Mouse (Mus musculus) ES-E14 (cell line): ENCODE results near the gene Gm5089. TPM values are rescaled to one million over a fixed set of nuclear protein-coding genes. Genes with fewer than 3 reads are reported as not detected.
A peak's percentile ranks its signal among the peaks of the same experiment; 100 is the strongest.

Experiments
- DNase-seq: peaks from one replicate; pipeline ENCODE4 v3.0.0-alpha.2; 2013; ENCODE audit warnings: low read depth, low spot score
- H3K27ac ChIP-seq: 2 replicates; pipeline ENCODE4 v1.5.1; 2012; ENCODE audit warnings: low read depth, mild to moderate bottlenecking, low read length, moderate library complexity, mixed read lengths; ENCODE audit not compliant: poor library complexity, insufficient read depth, severe bottlenecking
- H3K36me3 ChIP-seq: 2 replicates; pipeline ENCODE4 v1.6.1; 2012; ENCODE audit warnings: mild to moderate bottlenecking, low read length, moderate library complexity, mixed read lengths; ENCODE audit not compliant: control insufficient read depth, poor library complexity, insufficient read depth, severe bottlenecking
- H3K4me1 ChIP-seq, 2 experiments: fragments of 150-350 bp in 1 of 2; sonication (generic) in 1 of 2; 2 replicates each; pipeline ENCODE4 v1.6.1; 2012; ENCODE audit warnings: low read length in 2 of 2, mild to moderate bottlenecking in 1 of 2, mixed read lengths in 1 of 2; ENCODE audit not compliant: control insufficient read depth in 2 of 2, insufficient read depth in 2 of 2, poor library complexity in 1 of 2
- H3K4me3 ChIP-seq, 2 experiments: fragments of 150-350 bp in 1 of 2; sonication (generic) in 1 of 2; 2 replicates each; pipeline ENCODE4 v1.5.1; 2012; ENCODE audit warnings: low read length in 2 of 2, low read depth in 1 of 2, mild to moderate bottlenecking in 1 of 2, mixed read lengths in 1 of 2; ENCODE audit not compliant: insufficient read depth in 1 of 2, poor library complexity in 1 of 2, severe bottlenecking in 1 of 2
- H3K9ac ChIP-seq: 2 replicates; pipeline ENCODE4 v1.6.1; 2012; ENCODE audit warnings: low read depth, mild to moderate bottlenecking, low read length, mixed read lengths; ENCODE audit not compliant: poor library complexity, insufficient read depth, severe bottlenecking
- H3K9me3 ChIP-seq: fragments of 150-350 bp; sonication (generic); 2 replicates; pipeline ENCODE4 v1.6.1; 2012; ENCODE audit warnings: low read depth, mild to moderate bottlenecking, low read length; ENCODE audit not compliant: control insufficient read depth, insufficient read depth
- CHD2 ChIP-seq: IDR thresholded peaks from 2 replicates; pipeline ENCODE4 v1.6.1; 2014; ENCODE audit warnings: mild to moderate bottlenecking, low read depth, low read length, inconsistent platforms
- HCFC1 ChIP-seq: IDR thresholded peaks from 2 replicates; pipeline ENCODE4 v1.6.1; 2012; ENCODE audit warnings: low read length, inconsistent platforms, borderline replicate concordance; ENCODE audit not compliant: insufficient read depth
- MAFK ChIP-seq: IDR thresholded peaks from 2 replicates; pipeline ENCODE4 v1.6.1; 2014; ENCODE audit warnings: mild to moderate bottlenecking, low read depth, low read length, inconsistent platforms; ENCODE audit not compliant: insufficient read depth
- ZC3H11A ChIP-seq: IDR thresholded peaks from 2 replicates; pipeline ENCODE4 v1.6.1; 2012; ENCODE audit warnings: low read depth, mild to moderate bottlenecking, inconsistent platforms, low read length, borderline replicate concordance
- ZNF384 ChIP-seq: IDR thresholded peaks from 2 replicates; pipeline ENCODE4 v1.6.1; 2012; ENCODE audit warnings: low read depth, low read length, inconsistent platforms
- in situ Hi-C, 2 experiments: fragments of 600-800 bp; cut with MboI; formaldehyde crosslinking; loops; one replicate each; pipeline ENCODE4 v1.15.1; 2025; ENCODE audit warnings: low sequenced_read_pairs in 2 of 2, inconsistent platforms in 1 of 2; ENCODE audit not compliant: unreplicated experiment in 2 of 2
- total RNA-seq: library from RNA; depleted of rRNA; stranded (reverse); fragments of 300-350 nt; gene quantifications from 2 replicates; pipeline ENCODE4 v1.2.3, GENCODE M21; 2012

Gm5089 gene
- total RNA-seq, 1 experiment: 0.31 TPM

DNA sequence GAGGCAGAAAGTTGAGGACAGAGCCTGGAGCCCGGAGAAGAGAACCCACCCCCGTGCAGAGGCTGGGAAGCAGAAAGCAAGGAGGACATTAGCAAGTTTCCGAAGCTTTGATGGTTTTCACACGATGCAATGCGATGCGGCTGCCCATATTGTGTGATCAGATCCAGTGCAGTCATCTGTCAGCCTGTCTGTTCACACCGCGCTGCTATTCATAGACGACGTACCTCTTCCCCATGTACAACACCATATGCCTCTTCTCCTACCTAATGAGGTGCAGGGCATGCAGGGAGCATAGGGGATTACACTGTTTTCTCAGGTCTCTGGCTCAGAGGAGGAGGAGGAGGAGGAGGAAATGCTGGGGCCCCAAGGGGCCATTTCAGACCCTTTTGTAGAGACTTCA is 14.1 kb downstream of the Gm5089 start:
- H3K9me3 ChIP-seq: no peaks in the 10 kb centered on the region
- no peak for TF ChIP-seq ZNF384
- TF ChIP-seq MAFK: no peak
- no peak for TF ChIP-seq HCFC1
- TF ChIP-seq ZC3H11A: no peak
- no peak for TF ChIP-seq CHD2
- peaks cover 6 to 9% of the 10 kb centered on the region in 2 experiments for H3K4me1 ChIP-seq
- in situ Hi-C loops: no loop called here
- no peak overlapping the region for H3K4me3 ChIP-seq
- no peak overlapping the region for H3K9ac ChIP-seq
- DNase-seq: no peak
- no peak overlapping the region for H3K27ac ChIP-seq
- H3K36me3 ChIP-seq: no peaks in the 10 kb centered on the region

DNA sequence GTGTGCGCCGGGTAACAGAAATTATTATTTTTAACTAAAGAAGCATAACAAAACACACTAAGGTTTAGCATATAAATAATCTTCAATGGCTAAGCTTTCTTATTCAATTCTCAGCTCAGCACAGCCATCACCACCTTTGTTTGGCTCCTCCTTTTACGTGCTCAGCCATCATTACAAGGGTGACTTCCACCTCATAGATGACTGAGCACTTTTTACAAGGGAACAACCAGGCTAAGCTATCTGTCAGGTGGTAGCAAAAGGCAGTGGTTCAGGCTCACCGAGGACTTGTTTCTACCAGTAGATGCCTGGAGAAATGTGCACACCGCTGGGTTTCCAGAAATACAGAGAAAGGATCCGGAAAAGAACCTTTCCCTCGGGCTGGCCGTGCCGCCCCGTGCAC is 16.9 kb downstream of the Gm5089 start:
- Histone ChIP-seq H3K9ac (peak overlapping the region; percentile 30; the same call in 1 of the 2 replicates), H3K4me3 (peak overlapping the region in 1 of 2 experiments; percentile 25; a peak in 1 of 4 replicates)

DNA sequence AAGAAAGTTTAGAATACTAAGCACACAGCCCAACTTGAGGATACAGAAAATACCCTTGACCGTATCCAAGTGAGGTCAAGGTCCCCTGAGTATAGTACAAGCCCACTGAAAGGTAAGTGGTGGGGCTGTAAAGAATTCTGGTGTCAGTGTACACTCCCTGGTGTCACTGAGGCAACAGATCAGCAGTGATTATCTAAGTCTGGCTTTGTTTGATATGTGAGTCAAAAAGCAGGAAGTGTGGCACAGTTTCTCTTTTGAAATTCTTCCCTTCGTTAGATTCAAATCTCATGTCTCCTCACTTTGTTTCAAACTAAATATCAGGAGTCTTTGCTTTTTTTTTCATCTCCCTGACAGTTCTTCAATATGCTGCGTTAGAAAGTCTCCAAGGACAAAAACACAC is 18.4 kb downstream of the Gm5089 start:
- Histone ChIP-seq H3K36me3 (no peaks in the 10 kb centered on the region), H3K4me1 (peaks cover 9 to 10% of the 10 kb centered on the region in 2 experiments), H3K9ac (no peak overlapping the region), H3K4me3 (no peak overlapping the region), H3K27ac (no peak overlapping the region), H3K9me3 (no peaks in the 10 kb centered on the region)
- DNase-seq: no peak
- TF ChIP-seq MAFK (no peak), HCFC1 (no peak), CHD2 (no peak), ZC3H11A (no peak)
- in situ Hi-C loops: no loop called here

More for the DNA sequence above, 16.9 kb downstream of the Gm5089 start:
- in situ Hi-C loops: no loop called here
- DNase-seq: no peak
- H3K27ac ChIP-seq: peak overlapping the region; percentile 59; the same call in 1 of the 2 replicates
- no peaks in the 10 kb centered on the region for H3K9me3 ChIP-seq
- TF ChIP-seq ZNF384: no peak
- TF ChIP-seq ZC3H11A: no peak
- TF ChIP-seq HCFC1: peak; percentile 33; the same call in 1 of the 2 replicates
- TF ChIP-seq MAFK: peak; percentile 97
- no peak for TF ChIP-seq CHD2
- no peaks in the 10 kb centered on the region for H3K36me3 ChIP-seq
- H3K4me1 ChIP-seq: peaks cover 9 to 10% of the 10 kb centered on the region in 2 experiments

DNA sequence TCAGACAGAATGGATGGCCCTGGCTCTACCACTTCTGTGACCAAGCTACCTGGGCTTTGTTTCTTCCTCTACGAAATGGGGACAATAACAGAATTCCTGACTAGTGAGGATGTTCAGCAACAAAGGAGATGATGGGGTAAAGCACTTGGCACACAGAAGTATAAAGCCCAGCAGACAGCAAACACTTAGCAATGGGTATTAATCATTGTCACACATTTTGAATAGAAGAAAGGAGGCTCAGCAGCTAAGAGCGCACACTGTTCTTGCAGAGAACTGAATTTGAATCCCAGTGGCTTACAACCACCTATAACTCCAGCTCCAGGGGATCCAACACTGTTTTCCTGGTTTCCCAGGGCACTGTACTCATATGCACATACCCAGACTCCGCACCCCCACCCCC is 23.3 kb downstream of the Gm5089 start:
- no peak overlapping the region for H3K4me3 ChIP-seq
- H3K27ac ChIP-seq: no peak overlapping the region
- H3K9ac ChIP-seq: no peak overlapping the region
- no peak for DNase-seq
- peaks cover 1 to 5% of the 10 kb centered on the region in 2 experiments; a peak in 2 of 4 replicates for H3K4me1 ChIP-seq
- in situ Hi-C loops: no loop called here
- TF ChIP-seq ZNF384 (no peak), CHD2 (no peak), ZC3H11A (no peak), HCFC1 (no peak), MAFK (no peak)
- no peaks in the 10 kb centered on the region for H3K36me3 ChIP-seq
- no peaks in the 10 kb centered on the region for H3K9me3 ChIP-seq

DNA sequence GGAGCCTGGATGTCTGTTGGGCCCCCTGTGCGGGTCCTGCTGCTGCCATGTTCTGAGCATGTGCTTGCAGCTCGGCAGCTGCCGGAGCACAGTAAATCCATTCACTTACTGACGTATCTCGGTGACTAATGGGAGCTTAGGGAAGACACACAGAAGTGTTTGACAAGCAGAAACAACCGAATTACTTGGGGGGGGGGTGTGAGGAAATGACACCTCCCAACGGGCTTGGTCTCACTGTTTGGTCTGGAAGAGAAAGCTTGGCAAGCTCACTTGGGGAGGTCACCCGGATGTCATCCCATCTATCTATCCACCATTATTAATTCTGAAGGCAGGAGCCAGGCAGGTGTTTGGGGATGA is 23.7 kb downstream of the Gm5089 start:
- DNase-seq: no peak
- no peak for TF ChIP-seq HCFC1
- TF ChIP-seq ZC3H11A: no peak
- no peak for TF ChIP-seq MAFK

More for the DNA sequence above, 23.7 kb downstream of the Gm5089 start:
- H3K27ac ChIP-seq: no peak overlapping the region
- H3K9me3 ChIP-seq: no peaks in the 10 kb centered on the region
- in situ Hi-C loops: no loop called here
- H3K4me1 ChIP-seq: peaks cover 0 to 6% of the 10 kb centered on the region in 2 experiments; a peak in 1 of 4 replicates
- H3K9ac ChIP-seq: no peak overlapping the region
- no peak overlapping the region for H3K4me3 ChIP-seq
- H3K36me3 ChIP-seq: no peaks in the 10 kb centered on the region
